Mouse (Mus musculus): ENCODE measurements around the gene Zfyve9.

- no peak for TF ChIP-seq POLR2A (IDR thresholded peaks at IDR 0.05; ENCODE audit: insufficient read length, low read depth)
- TF ChIP-seq E2F4 (IDR thresholded peaks at IDR 0.05; ENCODE audit: insufficient read depth): no peak
- TF ChIP-seq REST (IDR thresholded peaks at IDR 0.05; ENCODE audit: insufficient read depth, insufficient read length): no peak
- no peak for TF ChIP-seq POLR2AphosphoS2 (IDR thresholded peaks at IDR 0.05; ENCODE audit: insufficient read length, low read depth)
- TF ChIP-seq MAX (IDR thresholded peaks at IDR 0.05; ENCODE audit: low read depth): no peak
- TF ChIP-seq CEBPB (IDR thresholded peaks at IDR 0.05; ENCODE audit: insufficient read depth, poor library complexity, severe bottlenecking): no peak
- TF ChIP-seq USF1 (IDR thresholded peaks at IDR 0.05; ENCODE audit: low read depth): no peak
- TF ChIP-seq TCF12 (IDR thresholded peaks at IDR 0.05; ENCODE audit: insufficient read depth, poor library complexity, severe bottlenecking): no peak
- TF ChIP-seq TCF3 (IDR thresholded peaks at IDR 0.05; ENCODE audit: insufficient read length, low read depth): no peak
Measured at GRCm38 (mm10) chr4:108719349-108719748, 61.2 kb downstream of the Zfyve9 start, which contains the start of gene 3110021N24Rik.

Data from myocyte (in vitro differentiated cells).